Mouse (Mus musculus) lung, adult 2 months (tissue): Measurements from ENCODE around the gene Lyrm7.

ENCODE experiments used
- CTCF ChIP-seq: fragments of 200-500 bp; IDR thresholded peaks from 2 replicates; pipeline ENCODE4 v1.5.1; 2011; ENCODE audit warnings: mild to moderate bottlenecking, low read length, control low read depth; ENCODE audit not compliant: insufficient read depth
- POLR2A ChIP-seq: fragments of 200-500 bp; IDR thresholded peaks from 2 replicates; pipeline ENCODE4 v1.6.1; 2011; ENCODE audit warnings: low read depth, mild to moderate bottlenecking, control low read depth, low read length, borderline replicate concordance; ENCODE audit errors: extremely low read depth

DNA sequence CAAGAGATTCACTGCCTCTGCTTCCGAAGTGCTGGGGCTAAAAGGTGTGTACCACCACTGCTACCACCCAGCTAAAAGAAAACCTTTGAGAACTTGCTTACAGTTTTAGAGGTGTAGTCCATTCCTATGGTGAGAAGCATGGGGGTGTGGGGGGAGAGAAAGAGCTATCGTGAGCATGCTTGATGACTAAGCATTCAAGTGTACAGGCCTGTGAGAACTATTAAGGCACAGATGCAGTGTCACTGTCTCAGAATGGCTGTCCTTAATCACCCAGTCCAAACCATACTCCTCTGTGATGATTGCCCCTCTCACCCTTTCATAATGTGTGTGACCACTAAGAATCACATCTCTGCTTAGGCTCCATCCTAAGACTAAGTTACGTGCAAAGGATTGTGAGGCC lies 8.6 kb upstream of the Lyrm7 start:
- no peak for TF ChIP-seq CTCF
- no peak for TF ChIP-seq POLR2A
